Mouse (Mus musculus) gastrocnemius, adult 8-10 months (tissue): ENCODE measurements around the gene Mad2l2. TPM values are rescaled to one million over a fixed set of nuclear protein-coding genes. Genes with fewer than 3 reads are reported as not detected.

Experiments
- DNase-seq, 2 experiments: peaks; one replicate each; pipeline ENCODE4 v3.0.0; 2022; ENCODE audit warnings: low spot score in 2 of 2
- total RNA-seq, 4 experiments: library from RNA; stranded (reverse); gene quantifications; 2 replicates each; pipeline ENCODE4 v1.2.4; 2022

Gene Mad2l2
- 10 to 100 TPM; 11.6 to 19.1 (median 15.1) TPM for total RNA-seq

GRCm38 (mm10) chr4:148130133-148130532 lies at the start of gene Mad2l2:
Mad2l2 (plus strand) TSS chr4:148130384.
- no peak for DNase-seq

GRCm38 (mm10) chr4:148080597-148080973 lies 49.6 kb upstream of the Mad2l2 start:
- DNase-seq, result no peak

GRCm38 (mm10) chr4:148081201-148081600 lies 49.0 kb upstream of the Mad2l2 start:
- no peak for DNase-seq

GRCm38 (mm10) chr4:148082257-148083044 lies 47.7 kb upstream of the Mad2l2 start:
- DNase-seq, result peak in 1 of 2 experiments; percentile 62

GRCm38 (mm10) chr4:148083176-148083899 lies 46.8 kb upstream of the Mad2l2 start:
- DNase-seq, result peak in 1 of 2 experiments; percentile 48

GRCm38 (mm10) chr4:148084261-148084714 lies 45.9 kb upstream of the Mad2l2 start:
- peak in 1 of 2 experiments; percentile 54 for DNase-seq

DNA sequence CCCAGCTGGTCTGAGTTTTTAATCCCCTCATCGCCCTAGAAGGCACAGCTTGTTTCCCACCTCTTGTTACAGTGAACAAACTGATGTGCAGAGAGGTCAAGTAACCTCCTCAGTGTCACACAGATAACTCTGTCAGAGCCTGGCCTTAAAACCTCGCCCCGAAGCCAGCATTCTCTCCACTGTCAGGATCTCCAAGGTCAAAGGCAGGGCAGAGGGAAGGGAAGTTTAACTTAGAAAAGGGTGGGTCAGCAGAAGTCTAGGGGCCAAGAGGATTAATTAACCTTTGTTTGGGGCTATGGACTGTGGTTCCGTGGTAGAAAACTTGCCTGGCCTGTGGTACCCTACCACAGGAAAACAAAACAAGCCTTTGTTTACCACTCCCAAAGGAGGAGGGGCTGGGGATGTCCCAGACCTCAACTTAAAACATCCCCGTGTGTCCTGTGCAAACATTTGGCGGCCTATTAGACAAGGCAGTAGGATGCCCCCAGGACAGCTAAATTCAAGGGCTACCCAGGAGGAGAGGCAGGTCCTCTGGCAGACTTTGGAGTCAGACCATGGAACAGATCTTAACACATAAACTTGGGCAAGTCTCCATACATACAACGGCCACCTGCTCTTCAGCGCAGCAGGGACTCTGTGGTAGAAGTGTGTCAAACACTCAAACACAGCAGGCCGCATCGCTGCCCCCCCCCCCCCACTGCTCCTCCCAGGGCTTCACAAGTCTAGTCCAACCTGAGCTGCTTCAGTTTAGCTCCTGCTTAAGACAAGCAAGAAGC lies 44.9 kb upstream of the Mad2l2 start:
- DNase-seq, result no peak

DNA sequence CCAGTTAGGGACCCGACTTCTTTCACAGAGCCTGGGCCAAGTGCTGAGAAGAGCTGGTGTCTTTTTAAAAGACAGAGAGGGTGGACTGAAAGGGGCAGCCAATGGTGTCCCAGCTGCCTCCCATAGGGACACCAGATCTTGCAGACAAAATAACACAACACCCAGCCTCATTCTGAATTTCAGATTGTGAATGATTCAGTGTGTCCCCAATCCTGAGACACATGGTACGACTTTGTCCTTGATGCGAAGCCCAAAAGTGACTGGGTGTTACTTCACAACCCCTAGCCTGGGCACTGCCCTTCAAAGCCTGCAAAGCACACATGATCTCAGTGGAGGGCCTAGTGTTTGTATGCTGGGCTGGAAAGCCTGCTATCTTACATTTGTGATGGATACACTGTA lies 44.3 kb upstream of the Mad2l2 start:
- no peak for DNase-seq

- DNase-seq, result peak in 1 of 2 experiments; percentile 44
These were observed 42.9 kb upstream of the Mad2l2 start for GRCm38 (mm10) chr4:148087091-148087906.

- peak; percentile 92 to 93 for DNase-seq
These were observed 42.2 kb upstream of the Mad2l2 start, which contains the start of gene Agtrap for GRCm38 (mm10) chr4:148087907-148088527. Agtrap (minus strand) TSS chr4:148088031.

GRCm38 (mm10) chr4:148089166-148089565 lies 41.0 kb upstream of the Mad2l2 start:
- no peak for DNase-seq

GRCm38 (mm10) chr4:148091181-148091580 lies 39.0 kb upstream of the Mad2l2 start:
- no peak for DNase-seq

- DNase-seq, result no peak
These were observed 37.5 kb upstream of the Mad2l2 start for GRCm38 (mm10) chr4:148092551-148093271.

GRCm38 (mm10) chr4:148094161-148094560 lies 36.0 kb upstream of the Mad2l2 start:
- DNase-seq, result no peak

GRCm38 (mm10) chr4:148095081-148095480 lies 35.1 kb upstream of the Mad2l2 start:
- no peak for DNase-seq

DNA sequence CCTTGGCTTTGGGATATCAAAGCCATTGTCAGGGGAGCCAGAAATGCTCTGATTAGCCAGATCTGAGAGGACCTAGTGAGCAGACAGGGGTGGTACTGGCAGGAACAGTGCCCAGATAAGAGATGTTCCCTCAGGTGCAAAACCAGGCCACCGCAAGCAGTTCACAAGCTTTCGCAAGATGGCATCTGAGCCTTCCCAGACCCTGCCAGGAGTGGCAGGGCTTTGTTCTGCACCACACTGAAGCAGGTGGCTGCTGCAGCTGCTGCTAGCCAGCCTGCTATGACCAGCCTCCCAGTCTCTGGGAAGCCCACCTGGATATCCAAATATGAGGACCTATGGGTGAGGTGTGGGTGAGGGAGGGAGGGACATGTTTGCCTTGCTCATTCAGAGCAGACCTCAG lies 32.2 kb upstream of the Mad2l2 start:
- DNase-seq, result no peak

DNA sequence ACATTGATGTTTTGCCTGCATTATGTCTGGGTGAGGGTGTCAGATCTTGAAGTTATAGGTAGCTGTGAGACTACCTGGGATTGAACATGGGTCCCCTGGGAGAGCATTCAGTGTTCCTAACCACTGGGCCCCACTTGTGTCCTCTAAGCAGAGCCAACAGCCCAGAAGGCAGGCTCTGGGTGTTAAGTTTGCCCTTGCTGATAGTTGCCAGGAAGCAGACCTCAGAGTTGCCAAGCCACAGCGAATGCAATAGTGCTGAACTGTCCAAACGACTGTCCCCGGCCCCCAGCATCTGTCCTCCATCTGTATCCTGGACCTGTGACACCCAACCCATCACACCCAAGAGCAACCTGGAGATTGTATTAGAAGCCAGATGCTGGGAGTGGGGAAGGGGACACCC lies 31.5 kb upstream of the Mad2l2 start:
- DNase-seq, result no peak

GRCm38 (mm10) chr4:148101801-148102527 lies 28.2 kb upstream of the Mad2l2 start:
- peak; percentile 36 to 42 for DNase-seq

DNA sequence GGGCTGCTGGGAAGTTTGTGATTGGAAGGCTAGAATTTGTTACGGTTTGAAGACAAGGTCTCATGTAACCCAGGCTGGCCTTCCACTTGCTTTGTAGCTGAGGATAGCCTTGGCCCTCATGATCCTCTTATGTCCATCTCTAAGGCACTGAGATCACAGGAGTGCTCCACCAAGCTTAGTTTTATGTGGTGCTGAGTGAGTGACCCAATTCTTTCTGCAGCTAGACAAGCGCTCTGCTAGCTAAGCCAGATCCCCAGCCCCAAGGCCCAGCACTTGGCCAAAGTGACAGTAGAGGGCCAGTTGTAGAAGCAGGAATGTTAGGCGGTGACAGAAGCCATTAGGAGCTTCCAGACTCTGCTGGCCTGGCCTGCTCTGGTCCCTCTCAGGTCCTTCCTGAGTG lies 26.0 kb upstream of the Mad2l2 start:
- DNase-seq, result no peak
